Mouse (Mus musculus): ENCODE data around the gene Tgm2.

Gene Tgm2

DNA sequence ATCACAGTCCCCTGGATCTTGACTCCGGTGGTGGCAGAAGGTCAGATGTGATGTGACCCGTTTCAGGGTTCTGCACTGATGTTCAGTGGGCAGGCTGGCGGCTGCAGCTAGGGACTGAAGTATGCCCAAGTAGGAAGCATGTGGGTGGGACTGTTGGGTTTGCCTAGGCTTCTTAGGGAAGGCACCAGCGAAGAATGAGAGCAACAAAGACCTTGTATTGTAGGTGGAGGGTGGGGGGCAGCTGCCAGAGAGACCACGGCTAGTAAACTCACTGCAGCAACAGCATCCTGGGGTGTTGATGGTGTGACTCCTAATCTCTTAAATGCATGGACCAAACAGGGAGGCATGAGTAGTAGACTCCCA is 74.6 kb downstream of the Tgm2 start:
- in situ Hi-C loops (cut with MboI, MseI) = no loop called here

DNA sequence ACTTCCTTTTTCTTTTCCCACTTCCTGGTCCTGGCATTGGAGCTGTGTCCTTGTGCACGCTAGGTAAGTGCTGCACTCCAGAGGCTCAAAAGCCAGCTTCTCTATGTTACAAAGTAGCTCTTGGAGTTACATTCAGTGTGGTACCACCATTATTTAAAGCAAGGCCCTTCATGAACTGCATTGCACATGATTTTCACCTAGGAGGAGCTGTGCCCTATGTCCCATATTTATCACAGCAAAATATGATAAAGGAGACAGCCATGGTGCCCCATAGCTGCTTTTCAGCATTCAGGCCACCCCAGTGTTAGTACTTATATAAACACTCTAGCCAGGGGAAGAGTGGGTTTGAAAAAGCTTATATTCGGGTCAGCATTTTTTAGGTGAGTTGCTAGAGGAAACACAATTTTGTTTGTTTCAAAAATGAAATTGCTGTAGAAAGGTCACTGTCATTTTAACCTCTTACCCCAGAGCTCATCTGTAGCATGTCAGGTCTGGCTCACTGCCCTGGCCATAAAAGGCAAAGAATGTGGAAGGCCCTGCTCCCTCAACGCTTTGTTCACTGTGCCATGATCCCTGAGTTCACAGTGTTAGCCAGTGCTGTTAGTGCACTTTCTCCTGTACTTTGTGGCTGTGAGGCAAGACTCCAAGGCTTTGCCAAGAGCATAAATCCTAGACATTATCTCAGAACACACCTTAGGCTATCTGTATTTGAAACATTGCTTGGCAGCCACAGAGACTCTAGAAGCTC is 75.2 kb downstream of the Tgm2 start:
- in situ Hi-C loops (cut with MboI, MseI) = no loop called here

DNA sequence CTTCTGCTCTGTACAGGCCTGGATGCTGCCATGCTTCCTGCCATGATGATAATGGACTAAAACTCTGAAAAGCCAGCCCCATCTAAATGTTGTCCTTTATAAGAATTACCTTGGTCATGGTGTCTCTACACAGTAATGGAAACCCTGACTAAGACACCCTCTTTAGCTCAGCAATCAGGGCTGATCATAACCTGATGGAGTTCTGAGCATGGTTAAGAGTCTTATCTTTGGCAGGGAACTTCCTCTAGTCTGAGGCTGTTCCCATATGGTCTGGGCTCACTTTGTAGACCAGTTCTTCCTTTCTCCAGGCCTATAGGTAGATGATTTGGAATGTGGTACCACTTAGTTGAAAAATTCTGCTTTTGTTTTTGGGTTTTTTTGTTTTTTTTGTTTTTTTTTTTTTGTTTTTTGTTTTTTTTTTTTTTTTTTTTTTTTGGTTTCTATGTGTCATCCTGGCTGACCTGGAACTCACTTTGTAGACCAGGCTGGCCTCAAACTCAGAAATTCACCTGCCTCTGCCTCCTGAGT is 77.7 kb downstream of the Tgm2 start:
- in situ Hi-C loops (cut with MboI, MseI) = no loop called here

DNA sequence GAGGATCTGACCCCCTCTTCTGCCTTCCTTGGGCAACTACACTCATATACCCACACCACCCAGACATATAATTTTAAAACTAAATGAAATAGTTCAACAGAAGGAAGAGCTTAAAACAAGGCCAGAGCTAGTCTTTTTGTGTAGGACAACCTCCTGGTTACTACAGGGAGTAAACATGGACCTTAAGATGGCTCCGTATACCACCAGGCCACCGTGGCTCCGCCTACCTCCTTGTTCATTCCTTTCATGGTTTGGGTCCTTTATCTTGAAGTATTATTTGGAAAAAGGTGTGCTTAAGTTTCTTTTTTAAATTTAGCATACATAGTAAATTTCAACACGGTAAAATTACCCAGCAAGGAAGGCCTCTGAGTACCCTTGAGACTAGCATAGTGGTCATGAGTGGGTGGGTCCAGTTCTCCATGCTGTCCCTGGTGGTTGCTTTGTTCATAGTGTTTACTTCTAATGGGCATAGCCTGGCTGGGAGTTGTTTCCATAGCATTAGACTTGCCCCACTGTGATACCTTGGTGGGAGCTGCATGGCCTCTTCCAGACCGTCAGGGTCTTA is 78.9 kb downstream of the Tgm2 start:
- in situ Hi-C loops (cut with MboI, MseI) = no loop called here

DNA sequence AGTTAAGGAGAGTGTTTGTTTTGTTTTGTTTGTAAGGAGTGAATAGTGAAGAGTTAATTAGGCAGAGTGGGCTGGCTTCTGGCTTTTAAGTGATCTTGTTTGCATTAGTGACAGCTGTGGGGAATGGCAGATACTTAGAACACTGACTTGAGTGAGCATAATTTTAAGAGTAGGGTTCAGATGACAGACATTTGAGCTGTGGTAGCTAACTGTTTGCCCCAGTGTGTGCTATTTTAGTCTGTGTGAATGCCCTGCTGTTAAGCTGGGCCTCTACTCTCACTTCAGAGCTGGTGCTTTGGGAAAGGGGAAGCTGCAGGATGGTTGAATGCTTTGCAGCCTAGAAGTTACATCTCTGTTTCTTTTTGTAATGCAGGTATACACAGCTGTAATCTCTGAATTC is 79.8 kb downstream of the Tgm2 start:
- in situ Hi-C loops (cut with MboI, MseI) = no loop called here

All from T-helper 2 cell (primary cell).